Mouse (Mus musculus) liver, adult 2 months (tissue): ENCODE results near the gene Fstl3.

ENCODE experiments used
- CTCF ChIP-seq: fragments of 200-500 bp; IDR thresholded peaks from 2 replicates; pipeline ENCODE4 v1.5.1; 2011; ENCODE audit warnings: low read depth, low read length, control low read depth
- POLR2A ChIP-seq: fragments of 200-500 bp; IDR thresholded peaks from 2 replicates; pipeline ENCODE4 v1.6.1; 2011; ENCODE audit warnings: low read length, control low read depth; ENCODE audit not compliant: insufficient read depth; ENCODE audit errors: extremely low read depth

GRCm38 (mm10) chr10:79798289-79798928, 21.3 kb downstream of the Fstl3 start:
- no peak for TF ChIP-seq POLR2A
- TF ChIP-seq CTCF, result no peak
